Mouse (Mus musculus): ENCODE measurements around the gene D11Wsu47e. TPM values are rescaled to one million over a fixed set of nuclear protein-coding genes. Genes with fewer than 3 reads are reported as not detected.

D11Wsu47e gene
- polyA plus RNA-seq, 1 experiment from 2014 or later = 24.3 TPM

DNA sequence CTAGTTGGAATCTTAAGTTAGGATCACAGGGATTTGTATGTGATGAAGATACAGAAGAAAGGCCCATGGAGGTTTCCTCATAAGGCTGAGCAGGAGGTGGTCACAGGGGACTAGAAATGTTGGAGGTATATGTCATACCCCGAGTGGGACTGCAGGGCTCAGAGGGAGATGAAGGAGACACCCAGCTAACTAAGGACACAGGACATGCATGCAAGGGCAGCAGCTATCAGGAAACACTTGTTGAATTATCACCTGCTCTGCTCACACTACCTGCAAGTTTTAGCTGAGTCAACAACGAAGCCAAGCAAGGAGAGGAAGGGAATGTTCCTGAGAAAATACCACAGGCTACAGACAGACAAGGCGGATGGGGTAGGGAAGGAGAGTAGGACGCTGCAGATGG, 16.5 kb upstream of the D11Wsu47e start:
- ATAC-seq (ENCODE audit: low FRiP score, low read depth) = no peak
- Histone ChIP-seq H3K9ac (replicated peaks) (no peak overlapping the region), H3K4me2 (replicated peaks) (no peak overlapping the region), H3K9me3 (no peaks in the 10 kb centered on the region), H3K27me3 (no peaks in the 10 kb centered on the region), H3K27ac (replicated peaks) (no peak overlapping the region), H3K4me1 (no peaks in the 10 kb centered on the region), H3K4me3 (no peak overlapping the region), H3K36me3 (peaks cover 47% of the 10 kb centered on the region)
- 91% methylated on average over 4 of the region's 4 CpGs for WGBS

DNA sequence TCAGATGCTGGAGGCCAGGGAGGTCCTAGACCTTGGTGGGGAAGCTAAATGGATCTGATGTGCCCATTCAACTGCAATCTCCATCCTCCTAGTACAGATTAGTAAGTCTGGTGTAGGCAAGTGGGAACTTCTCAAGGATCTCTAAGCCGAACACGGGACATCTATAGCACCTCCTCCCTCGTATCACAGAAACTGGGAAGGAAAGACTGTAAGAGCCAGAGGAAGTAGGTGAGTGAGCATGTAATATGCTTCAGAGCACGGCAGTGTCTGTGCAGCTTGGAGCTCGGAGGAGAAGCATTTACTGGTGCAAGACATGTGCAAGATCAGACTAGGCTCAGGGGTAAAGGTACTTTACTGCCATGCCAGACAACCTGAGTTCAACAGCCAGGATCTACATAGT, 15.4 kb upstream of the D11Wsu47e start:
- H3K36me3 ChIP-seq = peaks cover 48% of the 10 kb centered on the region
- no peak overlapping the region for H3K4me3 ChIP-seq
- H3K4me1 ChIP-seq = no peaks in the 10 kb centered on the region
- no peaks in the 10 kb centered on the region for H3K9me3 ChIP-seq
- no peaks in the 10 kb centered on the region for H3K27me3 ChIP-seq
- H3K27ac ChIP-seq (replicated peaks) = no peak overlapping the region
- H3K9ac ChIP-seq (replicated peaks) = no peak overlapping the region
- ATAC-seq (ENCODE audit: low FRiP score, low read depth) = no peak
- no peak overlapping the region for H3K4me2 ChIP-seq (replicated peaks)
- 95% methylated on average over 5 of the region's 5 CpGs for WGBS

DNA sequence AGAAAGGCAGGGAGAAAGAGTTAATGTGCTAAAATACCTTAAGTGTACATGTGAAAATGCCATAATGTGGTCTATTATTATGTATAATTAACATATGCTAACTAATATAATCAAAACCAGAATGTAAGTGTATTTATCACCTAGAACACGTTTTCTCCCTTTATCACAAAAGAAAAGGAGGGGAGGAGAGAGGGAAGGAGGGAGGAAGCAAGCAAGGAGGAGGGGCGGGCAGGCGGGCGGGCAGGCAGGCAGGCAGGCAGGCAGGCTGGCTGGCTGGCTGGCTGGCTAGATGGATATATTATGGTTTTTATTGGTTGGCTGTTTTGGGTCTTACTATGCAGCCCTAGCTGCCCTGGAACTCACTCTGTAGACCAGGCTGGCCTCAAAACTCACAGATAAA, 14.5 kb upstream of the D11Wsu47e start:
- no peaks in the 10 kb centered on the region for H3K27me3 ChIP-seq
- no peaks in the 10 kb centered on the region for H3K9me3 ChIP-seq
- H3K9ac ChIP-seq (replicated peaks) = no peak overlapping the region
- H3K27ac ChIP-seq (replicated peaks) = no peak overlapping the region
- ATAC-seq (ENCODE audit: low FRiP score, low read depth) = no peak
- 94% methylated on average over 4 of the region's 4 CpGs for WGBS
- H3K4me1 ChIP-seq = no peaks in the 10 kb centered on the region
- no peak overlapping the region for H3K4me2 ChIP-seq (replicated peaks)
- H3K4me3 ChIP-seq = no peak overlapping the region
- peaks cover 43% of the 10 kb centered on the region for H3K36me3 ChIP-seq

DNA sequence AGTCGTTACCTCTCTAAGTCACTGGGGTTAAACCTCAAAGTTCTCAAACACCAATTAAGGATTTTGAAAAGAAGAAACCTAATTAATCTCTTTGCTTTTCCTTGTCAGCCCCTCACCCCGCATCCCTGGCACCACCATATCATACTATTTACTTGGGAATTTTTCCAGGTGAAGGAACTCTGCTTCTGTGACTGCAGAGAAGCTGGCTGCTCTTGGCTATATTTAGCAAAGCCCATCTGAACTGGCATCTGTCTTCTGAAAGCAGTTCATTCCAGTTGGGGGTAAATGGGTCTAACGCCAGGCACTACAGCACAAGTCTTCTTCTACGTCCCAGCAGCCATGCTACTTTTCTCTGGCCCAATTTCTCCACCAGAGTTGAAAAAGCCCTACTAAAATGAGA, 10.6 kb upstream of the D11Wsu47e start:
- H3K4me3 ChIP-seq = no peak overlapping the region
- ATAC-seq (ENCODE audit: low FRiP score, low read depth) = no peak
- H3K36me3 ChIP-seq = peaks cover 55% of the 10 kb centered on the region
- no peak overlapping the region for H3K4me2 ChIP-seq (replicated peaks)
- WGBS = 95% methylated on average over 4 of the region's 4 CpGs
- H3K27ac ChIP-seq (replicated peaks) = no peak overlapping the region
- peaks cover 5% of the 10 kb centered on the region; the same call in 1 of the 2 replicates for H3K4me1 ChIP-seq
- H3K9ac ChIP-seq (replicated peaks) = no peak overlapping the region
- H3K9me3 ChIP-seq = no peaks in the 10 kb centered on the region
- no peaks in the 10 kb centered on the region for H3K27me3 ChIP-seq

DNA sequence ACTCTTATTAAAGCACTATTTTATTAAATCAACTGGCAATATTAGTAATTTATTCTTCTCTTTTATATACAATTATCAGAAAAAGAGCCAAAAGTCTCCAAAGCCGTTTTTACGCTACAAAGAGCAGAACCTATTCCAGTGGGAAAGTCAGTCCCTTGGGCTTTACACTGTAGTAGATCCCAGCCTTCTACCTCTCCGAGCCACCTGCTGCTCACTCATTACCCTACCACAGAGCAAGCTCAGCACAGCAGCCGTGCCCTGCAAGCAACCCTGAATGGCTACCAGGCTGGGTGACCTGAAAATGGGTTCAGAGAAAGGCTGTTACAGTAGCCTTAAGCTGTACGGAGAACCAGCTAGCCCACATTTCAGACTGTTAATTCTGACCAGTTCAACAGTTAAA, 9.6 kb upstream of the D11Wsu47e start:
- Histone ChIP-seq H3K27me3 (no peaks in the 10 kb centered on the region), H3K4me1 (peaks cover 5% of the 10 kb centered on the region; the same call in 1 of the 2 replicates), H3K4me2 (replicated peaks) (no peak overlapping the region), H3K9ac (replicated peaks) (no peak overlapping the region), H3K4me3 (no peak overlapping the region), H3K9me3 (no peaks in the 10 kb centered on the region), H3K27ac (replicated peaks) (no peak overlapping the region), H3K36me3 (peaks cover 47% of the 10 kb centered on the region)
- 90% methylated on average over 5 of the region's 5 CpGs for WGBS
- no peak for ATAC-seq (ENCODE audit: low FRiP score, low read depth)

DNA sequence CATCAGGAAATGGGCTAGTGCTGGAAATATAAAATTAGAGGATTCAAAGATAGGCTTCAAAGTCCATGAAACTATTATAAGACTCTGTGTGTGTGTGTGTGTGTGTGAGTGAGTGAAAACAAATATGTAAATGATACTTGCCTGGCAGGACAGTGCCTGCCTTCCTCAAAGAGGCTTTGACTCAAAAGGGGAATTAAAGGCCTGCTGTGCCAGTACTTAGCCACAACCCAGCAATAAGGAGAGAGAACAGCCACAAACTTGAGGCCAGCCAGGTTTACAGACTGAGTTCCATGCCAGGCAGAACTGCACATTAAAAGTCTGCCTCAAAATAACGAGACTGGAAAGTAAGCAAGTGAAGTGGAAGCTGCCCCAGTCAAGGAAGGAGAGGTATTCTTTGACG, 7.4 kb upstream of the D11Wsu47e start:
- Histone ChIP-seq H3K9ac (replicated peaks) (no peak overlapping the region), H3K4me1 (peaks cover 14% of the 10 kb centered on the region), H3K27ac (replicated peaks) (no peak overlapping the region), H3K9me3 (no peaks in the 10 kb centered on the region), H3K4me3 (no peak overlapping the region), H3K4me2 (replicated peaks) (no peak overlapping the region), H3K36me3 (peaks cover 34% of the 10 kb centered on the region), H3K27me3 (no peaks in the 10 kb centered on the region)
- no peak for ATAC-seq (ENCODE audit: low FRiP score, low read depth)
- WGBS = 71% methylated on average over 2 of the region's 2 CpGs

DNA sequence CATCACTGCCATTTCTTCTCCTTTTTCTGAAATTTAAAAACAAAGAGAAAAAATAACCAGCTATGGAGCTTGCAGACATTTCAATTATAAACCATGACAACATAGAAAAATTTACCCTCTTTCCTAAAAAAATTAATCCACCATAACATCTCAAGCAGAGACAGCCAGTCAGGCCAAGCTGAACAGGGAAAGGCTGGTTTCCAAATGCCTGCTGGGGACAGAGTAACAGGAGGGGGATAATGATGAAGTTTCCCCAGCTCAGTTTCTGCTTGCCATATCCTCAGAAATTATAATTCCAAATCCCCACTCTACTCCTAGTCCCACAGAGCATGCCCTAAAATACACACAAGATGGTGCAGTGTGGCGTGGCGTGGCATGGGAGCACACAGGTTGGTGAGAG, 6.8 kb upstream of the D11Wsu47e start:
- no peak for ATAC-seq (ENCODE audit: low FRiP score, low read depth)
- Histone ChIP-seq H3K36me3 (peaks cover 29% of the 10 kb centered on the region), H3K4me3 (no peak overlapping the region), H3K9me3 (no peaks in the 10 kb centered on the region), H3K27me3 (no peaks in the 10 kb centered on the region), H3K4me1 (peaks cover 19% of the 10 kb centered on the region), H3K27ac (replicated peaks) (no peak overlapping the region), H3K4me2 (replicated peaks) (no peak overlapping the region), H3K9ac (replicated peaks) (no peak overlapping the region)
- WGBS = 98% methylated on average over 2 of the region's 2 CpGs

DNA sequence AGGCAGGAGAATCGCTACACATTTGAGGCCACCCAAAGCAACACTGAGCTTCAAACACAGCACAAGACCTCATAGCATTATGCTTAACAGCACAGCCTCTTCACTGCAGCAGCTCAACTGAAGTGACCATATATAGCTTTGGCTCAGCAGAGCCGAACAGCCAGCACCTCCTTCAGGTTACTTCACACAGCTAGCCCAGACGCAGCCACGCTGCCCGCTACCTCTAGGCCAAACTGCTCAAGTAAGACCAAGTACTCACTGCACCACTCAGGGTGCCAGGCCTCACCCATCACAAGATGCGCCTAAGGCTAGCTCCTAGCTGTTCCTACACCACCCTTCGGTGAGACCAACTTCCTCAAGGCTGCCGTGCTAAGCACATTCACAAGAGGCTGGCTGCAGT, 5.8 kb upstream of the D11Wsu47e start:
- Histone ChIP-seq H3K9ac (replicated peaks) (0 out of 2 replicates have a peak overlapping the region, but pooled peaks have one; percentile 15), H3K36me3 (peaks cover 20% of the 10 kb centered on the region), H3K27ac (replicated peaks) (no peak overlapping the region), H3K9me3 (no peaks in the 10 kb centered on the region), H3K4me3 (no peak overlapping the region), H3K27me3 (no peaks in the 10 kb centered on the region), H3K4me2 (replicated peaks) (no peak overlapping the region), H3K4me1 (peaks cover 26% of the 10 kb centered on the region)
- 89% methylated on average over 8 of the region's 8 CpGs for WGBS
- no peak for ATAC-seq (ENCODE audit: low FRiP score, low read depth)

DNA sequence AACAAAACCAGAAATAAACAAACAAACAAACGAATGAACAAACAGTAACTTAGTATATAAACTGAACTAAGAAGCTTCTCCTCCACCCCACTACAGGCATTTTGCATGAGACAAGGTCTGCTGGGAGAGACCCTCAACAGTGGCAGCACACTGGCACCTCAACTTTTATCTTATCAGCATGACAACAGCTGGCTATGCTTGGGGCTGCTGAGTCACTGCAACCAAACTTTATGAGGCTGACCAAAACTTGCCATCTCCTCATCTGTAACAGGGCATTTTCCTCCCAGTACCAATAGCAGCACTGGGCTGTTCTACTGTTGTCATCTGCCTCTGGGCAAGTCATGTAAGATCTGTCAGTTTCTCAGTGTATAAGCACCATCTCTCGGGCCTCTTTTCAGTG, 3.3 kb upstream of the D11Wsu47e start:
- Histone ChIP-seq H3K4me2 (replicated peaks) (no peak overlapping the region), H3K4me1 (peaks cover 38% of the 10 kb centered on the region), H3K4me3 (no peak overlapping the region), H3K9me3 (no peaks in the 10 kb centered on the region), H3K9ac (replicated peaks) (no peak overlapping the region), H3K36me3 (peaks cover 13% of the 10 kb centered on the region), H3K27ac (replicated peaks) (no peak overlapping the region), H3K27me3 (no peaks in the 10 kb centered on the region)
- WGBS = 91% methylated on average over 2 of the region's 2 CpGs
- no peak for ATAC-seq (ENCODE audit: low FRiP score, low read depth)

DNA sequence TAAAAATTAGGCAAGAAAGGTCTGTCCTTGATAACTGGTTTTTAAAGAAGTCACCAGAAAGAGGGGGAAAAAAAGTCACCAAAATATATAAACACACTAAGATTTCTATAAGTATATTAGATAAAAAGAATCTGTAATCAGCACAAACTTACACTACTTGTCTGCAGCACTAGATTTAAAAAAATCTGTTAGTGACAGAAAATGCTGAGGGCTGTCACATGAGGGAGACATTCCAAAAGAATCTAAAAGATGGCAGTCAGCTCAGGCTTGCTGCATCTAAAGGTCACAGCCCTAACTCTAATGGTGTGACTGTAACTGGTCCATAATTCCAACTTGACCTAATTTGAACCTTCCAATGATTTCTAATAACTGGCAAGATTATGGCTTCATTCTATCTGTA, 2.2 kb upstream of the D11Wsu47e start:
- ATAC-seq (ENCODE audit: low FRiP score, low read depth) = no peak
- H3K9me3 ChIP-seq = no peaks in the 10 kb centered on the region
- H3K27ac ChIP-seq (replicated peaks) = no peak overlapping the region
- peaks cover 2% of the 10 kb centered on the region for H3K36me3 ChIP-seq
- H3K4me3 ChIP-seq = no peak overlapping the region; the same call in 1 of the 2 replicates
- peaks cover 47% of the 10 kb centered on the region for H3K4me1 ChIP-seq
- no peaks in the 10 kb centered on the region for H3K27me3 ChIP-seq
- H3K9ac ChIP-seq (replicated peaks) = no peak overlapping the region
- H3K4me2 ChIP-seq (replicated peaks) = peak overlapping the region; percentile 84; the same call in 1 of the 2 replicates

DNA sequence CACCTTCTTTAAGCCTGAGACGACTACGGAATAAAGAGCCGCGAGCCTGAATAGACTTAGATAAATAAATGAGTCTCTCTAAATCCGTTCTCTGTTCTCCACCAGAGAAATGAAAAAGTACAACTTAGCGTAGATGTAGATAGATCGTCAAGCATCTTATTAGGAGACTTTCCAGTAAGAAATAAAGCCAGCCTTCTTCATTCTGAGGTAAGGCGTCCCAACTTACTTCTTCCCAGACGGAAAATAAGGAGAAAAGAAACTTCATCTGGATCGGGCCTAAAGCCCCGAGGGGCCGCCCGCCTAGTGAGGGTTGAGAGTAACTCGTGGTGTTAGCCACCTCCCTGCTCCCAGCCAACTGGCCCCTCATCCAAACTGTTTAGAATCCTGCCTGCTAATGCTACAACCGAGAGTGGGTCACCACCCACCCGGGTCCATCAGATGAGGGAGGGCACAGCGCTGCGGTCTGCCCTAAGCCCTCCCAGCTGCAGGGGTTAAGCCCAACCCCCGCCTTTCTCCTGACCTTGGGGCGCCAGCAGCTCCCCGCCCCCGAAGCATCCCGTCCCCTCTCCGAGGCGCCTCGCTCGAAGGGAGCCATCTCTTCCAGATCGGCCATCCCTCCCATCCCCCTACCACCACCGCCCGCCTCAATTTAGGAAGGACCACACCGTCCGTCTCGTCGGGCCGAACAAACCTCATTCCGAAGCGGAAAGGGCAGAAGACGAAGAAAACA, 1.1 kb upstream of the D11Wsu47e start:
- peak overlapping the region; percentile 92 for H3K9ac ChIP-seq (replicated peaks)
- peak overlapping the region; percentile 94 for H3K4me3 ChIP-seq
- H3K4me1 ChIP-seq = peaks cover 48% of the 10 kb centered on the region
- H3K27me3 ChIP-seq = no peaks in the 10 kb centered on the region
- peaks cover 4% of the 10 kb centered on the region for H3K36me3 ChIP-seq
- H3K4me2 ChIP-seq (replicated peaks) = peak overlapping the region; percentile 84
- 1% methylated on average over 38 of the region's 38 CpGs for WGBS
- ATAC-seq (ENCODE audit: low FRiP score, low read depth) = peak; percentile 24
- H3K27ac ChIP-seq (replicated peaks) = peak overlapping the region; percentile 97
- no peaks in the 10 kb centered on the region for H3K9me3 ChIP-seq

DNA sequence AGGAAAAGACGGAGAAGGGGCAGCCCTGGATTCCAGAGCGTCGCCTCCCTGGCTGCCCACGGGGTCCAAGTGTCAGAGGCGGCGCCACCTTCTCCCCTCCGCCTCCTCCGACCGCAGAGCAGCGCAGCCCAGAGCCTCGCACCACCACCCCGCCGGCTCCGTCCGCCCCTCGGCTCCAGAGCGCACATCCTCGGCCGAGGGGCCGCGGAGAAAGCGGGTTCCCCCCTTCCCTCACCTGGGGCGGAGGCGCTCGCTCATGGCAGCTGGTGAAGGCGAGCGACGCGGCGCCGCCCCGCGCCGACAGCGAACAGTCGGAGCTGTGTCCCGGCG, 620 bp upstream of the D11Wsu47e start:
- Histone ChIP-seq H3K27me3 (no peaks in the 10 kb centered on the region), H3K4me3 (peak overlapping the region; percentile 94), H3K4me1 (peaks cover 43% of the 10 kb centered on the region), H3K27ac (replicated peaks) (peak overlapping the region; percentile 97), H3K36me3 (peaks cover 9% of the 10 kb centered on the region), H3K9ac (replicated peaks) (peak overlapping the region; percentile 92), H3K9me3 (no peaks in the 10 kb centered on the region), H3K4me2 (replicated peaks) (peak overlapping the region; percentile 84)
- peak; percentile 78 for ATAC-seq (ENCODE audit: low FRiP score, low read depth)
- whole genome bisulfite sequencing = 0% methylated on average over 24 of the region's 38 CpGs
